Mouse (Mus musculus) megakaryocyte, embryonic 14.5 days (primary cell): ENCODE measurements around the gene Rab40b.

Experiments
- FLI1 ChIP-seq: IDR thresholded peaks from 2 replicates; pipeline ENCODE4 v1.6.1; 2012; ENCODE audit warnings: low read length, inconsistent platforms, mixed read lengths
- GATA1 ChIP-seq: IDR thresholded peaks from 3 replicates; pipeline ENCODE4 v1.6.1; 2012; ENCODE audit warnings: mixed read lengths, low read length, inconsistent platforms, borderline replicate concordance

DNA sequence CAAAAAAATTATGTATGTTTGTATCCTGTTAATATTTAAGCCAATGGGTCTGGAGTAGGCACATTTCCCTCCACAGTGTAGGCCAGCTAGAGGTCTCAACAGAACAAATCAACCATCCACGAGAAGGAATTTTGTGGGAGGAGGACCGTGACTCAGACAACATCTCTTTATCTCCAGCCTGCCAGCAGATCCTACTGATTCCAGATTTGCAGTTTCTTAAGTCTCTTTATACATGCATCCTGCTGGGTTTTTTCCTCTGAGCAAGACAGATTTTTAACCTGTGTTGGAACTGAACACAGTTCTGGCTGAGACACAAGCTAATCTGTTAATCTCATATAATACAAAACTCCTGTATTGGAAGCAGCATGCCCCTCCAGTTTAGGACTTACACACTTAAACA lies 30.9 kb upstream of the Rab40b start:
- TF ChIP-seq GATA1 (no peak), FLI1 (no peak)
